Mouse (Mus musculus) T-helper 1 cell (primary cell): ENCODE measurements around the gene Rbbp8nl.

ENCODE experiments used
- in situ Hi-C: fragments of 300-600 bp; cut with MboI, MseI; formaldehyde crosslinking; loops from one replicate; pipeline ENCODE4 v1.15.1; 2025; ENCODE audit warnings: high pct_unique_total_duplicates

Gene Rbbp8nl

GRCm38 (mm10) chr2:180289440-180290108, at the start of gene Rbbp8nl:
Gene Rbbp8nl, minus strand, starts transcription at chr2:180289879.
- in situ Hi-C loops = no loop called here

GRCm38 (mm10) chr2:180334551-180334986, 44.9 kb upstream of the Rbbp8nl start, which contains the start of gene Gata5:
Gene Gata5, minus strand, starts transcription at chr2:180334699.
- in situ Hi-C loops = no loop called here

GRCm38 (mm10) chr2:180333778-180334550, 44.3 kb upstream of the Rbbp8nl start:
- in situ Hi-C loops = no loop called here

GRCm38 (mm10) chr2:180329466-180329865, 39.8 kb upstream of the Rbbp8nl start:
- in situ Hi-C loops = no loop called here

DNA sequence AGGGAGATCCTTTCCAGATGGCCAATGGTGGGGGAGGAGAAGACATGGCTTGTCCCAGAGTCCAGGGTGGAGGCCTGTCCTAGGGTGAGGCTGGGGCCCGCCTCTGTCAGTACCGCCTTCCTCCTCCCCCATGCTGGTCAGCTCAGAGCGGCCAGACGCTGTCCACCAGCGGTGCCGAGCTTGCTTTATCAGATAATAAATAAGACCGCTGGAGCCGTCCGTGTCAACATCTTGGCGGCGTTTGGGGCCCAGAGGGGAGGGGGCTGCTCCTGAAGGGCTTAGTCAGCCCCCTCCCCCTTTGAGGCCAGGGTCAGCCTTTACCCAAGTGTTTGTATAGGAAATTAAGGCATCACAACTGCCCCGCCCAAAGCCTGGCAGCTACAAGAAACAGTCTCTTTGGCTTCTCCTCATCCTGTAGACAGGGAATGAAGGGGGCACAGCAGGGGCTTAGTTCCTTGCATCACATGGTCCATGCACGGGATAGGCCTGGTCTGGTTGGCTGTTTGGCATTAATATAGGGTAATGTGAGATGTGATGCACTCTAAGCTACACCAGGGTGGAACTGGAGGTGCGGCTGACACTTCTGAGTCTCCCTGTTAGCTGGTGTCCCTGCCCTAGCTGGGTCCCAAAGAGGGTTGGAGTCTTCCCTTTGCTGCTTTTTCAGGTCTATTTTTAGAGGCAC, 33.1 kb upstream of the Rbbp8nl start:
- in situ Hi-C loops = no loop called here

- in situ Hi-C loops = no loop called here
These were observed 30.5 kb upstream of the Rbbp8nl start for GRCm38 (mm10) chr2:180320216-180320615.

GRCm38 (mm10) chr2:180317591-180317990, 27.9 kb upstream of the Rbbp8nl start:
- in situ Hi-C loops = no loop called here

- in situ Hi-C loops = no loop called here
These were observed 24.6 kb upstream of the Rbbp8nl start for GRCm38 (mm10) chr2:180314292-180314691.

DNA sequence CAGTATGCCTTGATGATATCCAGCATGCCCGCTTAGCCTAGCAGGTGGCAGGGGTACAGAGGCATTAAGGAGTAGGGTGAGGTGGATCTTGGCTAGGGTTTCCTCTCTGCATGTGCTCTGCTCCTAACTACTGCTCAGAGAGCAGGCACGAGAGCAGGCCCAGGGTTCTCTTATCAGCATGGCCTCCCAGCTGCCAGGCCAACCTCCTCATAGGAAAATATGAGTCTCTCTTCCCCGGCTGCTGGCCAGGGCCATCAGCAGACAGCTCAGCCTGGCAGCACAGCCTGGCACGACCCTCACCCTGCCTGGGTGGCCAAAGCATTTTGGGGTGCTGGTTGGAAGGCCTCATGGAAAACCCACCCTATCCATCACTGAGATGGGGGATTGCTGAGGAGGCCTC, 21.5 kb upstream of the Rbbp8nl start:
- in situ Hi-C loops = no loop called here

DNA sequence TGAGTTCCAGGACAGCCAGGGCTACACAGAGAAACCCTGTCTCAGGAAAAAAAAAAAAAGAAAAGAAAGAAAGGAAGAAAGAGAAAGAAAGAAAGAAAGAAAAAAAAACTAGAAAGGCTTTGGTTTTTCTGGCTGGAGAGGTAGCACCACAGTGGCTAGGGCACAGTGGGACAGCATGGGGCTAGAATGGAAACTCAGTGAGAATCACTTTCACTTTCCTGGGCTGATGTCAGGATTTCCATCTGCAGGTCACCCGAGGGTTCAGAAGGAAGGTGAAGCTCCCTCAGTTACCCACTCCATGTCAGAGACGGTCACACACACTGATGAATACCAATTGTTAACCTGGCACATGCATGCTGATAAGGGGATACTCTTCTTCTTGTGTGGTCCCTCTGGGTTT, 18.0 kb upstream of the Rbbp8nl start:
- in situ Hi-C loops = no loop called here

- in situ Hi-C loops = no loop called here
These were observed 16.9 kb upstream of the Rbbp8nl start for GRCm38 (mm10) chr2:180306423-180307168.

DNA sequence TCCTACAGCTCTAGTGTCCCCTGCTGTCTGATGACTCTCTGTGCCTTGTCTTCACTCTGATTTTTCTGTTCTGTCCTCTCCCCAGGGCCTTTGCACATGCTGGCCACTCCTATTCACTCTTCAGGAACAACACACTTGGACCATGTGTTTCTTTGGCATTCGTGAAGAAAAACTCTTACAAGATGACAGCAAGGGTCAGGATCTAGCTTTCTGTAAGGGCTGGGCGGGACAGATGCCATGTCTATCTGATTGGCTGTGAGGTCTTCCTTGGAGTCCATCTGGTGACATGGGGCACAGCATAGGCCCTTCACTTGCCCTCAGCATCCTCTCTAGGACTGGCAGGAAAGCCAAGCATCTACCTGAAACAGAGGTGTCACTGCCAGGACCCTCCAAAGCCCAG, 16.3 kb upstream of the Rbbp8nl start:
- in situ Hi-C loops = no loop called here

DNA sequence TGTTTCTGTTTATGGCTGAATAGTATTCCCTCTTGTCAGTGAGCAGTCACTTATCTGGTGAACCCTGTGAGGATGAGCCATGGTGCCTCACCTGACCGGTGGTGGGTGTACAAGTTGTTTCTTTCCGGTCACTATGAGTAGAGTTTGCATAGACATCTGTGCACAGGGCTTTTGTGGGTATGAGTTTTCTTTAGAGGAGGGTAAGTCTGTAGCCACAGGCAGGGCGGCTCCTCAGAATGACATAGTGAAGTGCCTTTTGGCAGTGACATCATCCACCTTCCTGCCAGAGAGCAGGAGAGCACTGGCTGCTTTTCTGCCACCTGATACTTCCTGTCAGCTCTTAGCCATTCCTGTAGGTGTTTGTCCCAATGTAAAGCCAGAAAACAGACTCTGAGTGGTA, 15.8 kb upstream of the Rbbp8nl start:
- in situ Hi-C loops = no loop called here

GRCm38 (mm10) chr2:180304554-180304953, 14.9 kb upstream of the Rbbp8nl start:
- in situ Hi-C loops = no loop called here

DNA sequence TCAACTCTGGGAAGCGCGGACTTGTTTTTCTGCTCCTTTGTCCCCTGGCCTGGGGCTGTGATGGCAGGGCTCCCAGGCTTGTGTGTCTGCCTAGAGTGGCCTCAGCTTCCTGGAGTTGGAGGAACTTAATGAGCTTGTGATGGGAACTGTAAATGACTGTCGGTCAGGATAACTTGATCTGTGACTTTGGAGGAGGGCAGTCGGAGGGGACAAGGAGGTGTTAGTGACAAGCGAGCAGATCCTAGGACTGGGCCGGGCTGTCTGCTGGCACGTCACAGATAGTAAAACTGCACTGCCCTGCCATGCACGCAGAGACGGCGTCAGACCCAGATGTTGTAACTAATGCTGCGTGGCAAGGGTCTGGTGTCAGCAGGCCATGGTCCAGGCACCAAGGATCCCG, 13.8 kb upstream of the Rbbp8nl start:
- in situ Hi-C loops = no loop called here

DNA sequence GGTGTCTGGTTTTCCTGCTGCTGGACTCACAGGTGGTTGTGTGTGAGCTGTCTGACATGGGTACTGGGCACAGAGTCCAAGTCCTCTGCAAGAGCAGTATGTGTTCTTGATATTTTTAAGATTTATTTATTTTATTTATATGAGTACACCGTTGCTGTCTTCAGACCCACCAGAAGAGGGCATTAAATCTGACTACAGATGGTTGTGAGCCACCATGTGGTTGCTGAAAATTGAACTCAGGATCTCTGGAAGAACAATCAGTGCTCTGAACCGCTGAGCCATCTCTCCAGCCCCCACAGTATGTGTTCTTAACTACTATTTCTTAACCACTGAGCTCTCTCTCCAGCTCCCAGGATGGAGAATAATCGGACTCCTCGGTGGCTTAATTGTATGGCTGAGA, 12.5 kb upstream of the Rbbp8nl start:
- in situ Hi-C loops = no loop called here

GRCm38 (mm10) chr2:180300771-180301170, 11.1 kb upstream of the Rbbp8nl start:
- in situ Hi-C loops = no loop called here

DNA sequence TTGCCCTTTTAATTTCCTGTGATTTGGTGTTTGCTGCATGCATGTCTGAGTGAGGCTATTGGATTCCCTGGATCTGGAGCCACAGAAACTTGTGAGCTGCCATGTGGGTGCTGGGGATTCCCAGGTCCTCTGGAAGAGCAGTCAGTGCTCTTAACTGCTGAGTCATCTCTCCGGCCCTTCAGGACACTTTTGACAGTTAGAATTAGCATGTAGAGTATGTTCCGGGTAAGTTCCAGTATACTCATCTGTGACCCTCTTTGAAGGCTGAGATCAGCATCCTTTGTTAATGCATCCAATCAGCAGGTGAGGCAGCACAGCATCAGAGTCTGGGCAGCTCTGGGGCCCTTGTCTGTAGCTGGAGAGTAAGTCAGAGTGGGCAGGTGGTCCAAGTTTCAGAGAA, 10.6 kb upstream of the Rbbp8nl start:
- in situ Hi-C loops = no loop called here

DNA sequence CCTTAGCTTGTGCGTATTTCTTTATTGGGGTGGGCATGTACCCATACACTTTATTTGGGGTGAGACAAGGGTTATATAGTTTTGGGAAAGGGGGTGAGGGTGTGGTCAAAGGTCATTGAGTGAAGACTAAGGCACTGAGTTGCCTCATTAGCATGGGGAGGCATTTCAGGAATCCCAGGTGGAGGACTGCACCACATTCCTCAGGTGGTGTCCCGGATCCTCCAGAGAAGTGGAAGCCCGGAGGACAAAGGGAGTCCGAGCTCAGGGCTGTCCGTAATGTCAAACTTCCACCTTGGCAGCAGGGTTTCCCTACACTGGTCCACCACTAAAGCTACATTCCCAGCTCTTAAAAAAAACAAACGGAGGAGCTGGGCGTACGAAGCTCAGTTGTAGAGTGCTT, 3.2 kb upstream of the Rbbp8nl start:
- in situ Hi-C loops = no loop called here

GRCm38 (mm10) chr2:180292026-180292425, 2.3 kb upstream of the Rbbp8nl start:
- in situ Hi-C loops = no loop called here

DNA sequence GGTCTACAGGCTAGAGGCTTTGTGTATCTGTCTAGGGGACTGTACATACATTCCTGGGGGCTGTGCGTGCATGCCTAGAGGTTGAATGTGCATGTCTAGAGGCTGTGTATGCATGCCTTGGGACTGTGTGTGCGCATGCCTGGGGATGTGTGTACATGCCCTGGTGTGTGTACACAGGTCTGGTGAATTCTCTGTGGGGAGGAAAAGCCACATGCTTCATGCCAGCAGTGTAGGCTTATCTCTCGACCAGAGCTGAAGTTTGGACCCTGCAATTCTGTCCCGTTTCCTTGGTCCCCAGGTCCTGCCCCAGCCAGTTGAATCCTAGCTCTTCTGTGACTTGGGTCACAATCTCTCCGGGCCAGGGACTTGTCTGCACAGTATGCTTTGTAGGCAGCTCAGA, 1.9 kb upstream of the Rbbp8nl start:
- in situ Hi-C loops = no loop called here

DNA sequence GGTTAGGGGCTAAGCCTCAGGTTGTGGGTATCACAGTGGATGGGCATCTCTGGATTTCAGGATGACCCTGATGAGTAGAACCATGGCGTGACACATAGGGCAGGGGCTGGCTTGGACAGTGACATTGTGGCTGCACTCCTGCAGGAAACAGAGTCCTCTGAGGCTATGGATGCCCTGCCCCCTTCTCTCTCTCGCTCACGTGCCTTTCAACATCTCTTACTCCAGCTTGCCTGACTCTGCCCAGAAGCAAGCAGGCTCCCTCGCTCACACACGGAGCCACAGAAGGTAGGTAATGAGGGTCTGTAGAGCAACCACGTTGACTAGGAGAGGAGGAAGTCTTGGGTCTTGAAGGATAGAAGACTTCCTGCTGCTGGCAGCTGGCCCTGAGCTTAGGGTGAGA, 824 bp upstream of the Rbbp8nl start:
- in situ Hi-C loops = no loop called here
